Mouse (Mus musculus) myocyte (in vitro differentiated cells): ENCODE measurements at regions not wholly inside any gene's neighbourhood (a gene's known extent, or its start where the extent isn't known, plus 50 kb on each side); places are given as distances from the start of the nearest gene placed in this dataset.

ENCODE experiments used
- H3K27me3 ChIP-seq: one replicate; pipeline ENCODE4 v1.6.1; 2011; ENCODE audit not compliant: control insufficient read depth, insufficient read depth, insufficient read length
- H3K36me3 ChIP-seq: one replicate; pipeline ENCODE4 v1.6.1; 2011; ENCODE audit not compliant: control insufficient read depth, insufficient read depth
- H3K4me2 ChIP-seq: one replicate; pipeline ENCODE4 v1.6.1; 2011; ENCODE audit warnings: low read depth, control low read depth
- H3K4me3 ChIP-seq: one replicate; pipeline ENCODE4 v1.5.1; 2011; ENCODE audit warnings: mild to moderate bottlenecking, control low read depth, moderate library complexity
- H3K79me2 ChIP-seq: one replicate; pipeline ENCODE4 v1.6.1; 2011; ENCODE audit not compliant: control insufficient read depth, insufficient read depth
- H3ac ChIP-seq: one replicate; pipeline ENCODE4 v1.6.1; 2011; ENCODE audit not compliant: control insufficient read depth, insufficient read length
- CEBPB ChIP-seq: IDR thresholded peaks from 2 replicates; pipeline ENCODE4 v1.6.1; 2011; ENCODE audit warnings: mild to moderate bottlenecking, moderate library complexity; ENCODE audit not compliant: poor library complexity, insufficient read depth, severe bottlenecking
- E2F4 ChIP-seq: IDR thresholded peaks from one replicate; pipeline ENCODE4 v1.6.1; 2011; ENCODE audit warnings: mild to moderate bottlenecking, control low read depth, moderate library complexity; ENCODE audit not compliant: insufficient read depth
- MAX ChIP-seq: IDR thresholded peaks from one replicate; pipeline ENCODE4 v1.6.1; 2011; ENCODE audit warnings: low read depth, mild to moderate bottlenecking, control low read depth
- MYOD1 ChIP-seq, 3 experiments: IDR thresholded peaks; one replicate each; pipeline ENCODE4 v1.6.1; 2011; ENCODE audit warnings: control low read depth in 2 of 3, low read depth in 2 of 3, mild to moderate bottlenecking in 2 of 3, moderate library complexity in 1 of 3; ENCODE audit not compliant: insufficient read length in 2 of 3, control insufficient read depth in 1 of 3
- MYOG ChIP-seq, 3 experiments: IDR thresholded peaks; one replicate each; pipeline ENCODE4 v1.6.1; 2011; ENCODE audit warnings: control low read depth in 2 of 3, low read depth in 2 of 3, mild to moderate bottlenecking in 2 of 3; ENCODE audit not compliant: insufficient read length in 2 of 3, control insufficient read depth in 1 of 3, insufficient read depth in 1 of 3
- POLR2A ChIP-seq: IDR thresholded peaks from one replicate; pipeline ENCODE4 v1.6.1; 2011; ENCODE audit warnings: low read depth, mild to moderate bottlenecking, control low read depth, moderate library complexity; ENCODE audit not compliant: insufficient read length
- POLR2AphosphoS2 ChIP-seq: IDR thresholded peaks from one replicate; pipeline ENCODE4 v1.6.1; 2011; ENCODE audit warnings: low read depth, control low read depth; ENCODE audit not compliant: insufficient read length
- REST ChIP-seq: IDR thresholded peaks from one replicate; pipeline ENCODE4 v1.6.1; 2011; ENCODE audit warnings: mild to moderate bottlenecking, control low read depth, moderate library complexity; ENCODE audit not compliant: insufficient read depth, insufficient read length
- SRF ChIP-seq: IDR thresholded peaks from one replicate; pipeline ENCODE4 v1.6.1; 2011; ENCODE audit warnings: low read depth; ENCODE audit not compliant: control insufficient read depth, insufficient read length
- TCF12 ChIP-seq: IDR thresholded peaks from one replicate; pipeline ENCODE4 v1.6.1; 2011; ENCODE audit warnings: mild to moderate bottlenecking, control low read depth; ENCODE audit not compliant: poor library complexity, insufficient read depth, severe bottlenecking
- TCF3 ChIP-seq: IDR thresholded peaks from one replicate; pipeline ENCODE4 v1.6.1; 2011; ENCODE audit warnings: low read depth, control low read depth; ENCODE audit not compliant: insufficient read length
- USF1 ChIP-seq: IDR thresholded peaks from one replicate; pipeline ENCODE4 v1.6.1; 2011; ENCODE audit warnings: low read depth, mild to moderate bottlenecking, control low read depth, moderate library complexity

GRCm38 (mm10) chr8:116196623-116197184 is 308.1 kb upstream of the Dynlrb2 start:
- H3K4me3 ChIP-seq = no peak overlapping the region
- H3K36me3 ChIP-seq = no peaks in the 10 kb centered on the region
- H3K27me3 ChIP-seq = peaks cover 9% of the 10 kb centered on the region
- H3ac ChIP-seq = no peak overlapping the region
- TF ChIP-seq MYOD1 (IDR thresholded peaks at IDR 0.05; ENCODE audit: control insufficient read depth in 1 of 3, insufficient read length in 2 of 3, low read depth in 2 of 3) (no peak), SRF (no peak), USF1 (no peak)
- no peaks in the 10 kb centered on the region for H3K79me2 ChIP-seq
- no peak overlapping the region for H3K4me2 ChIP-seq

GRCm38 (mm10) chr8:116192096-116192495 is 312.7 kb upstream of the Dynlrb2 start:
- H3ac ChIP-seq = no peak overlapping the region
- TF ChIP-seq USF1 (no peak), REST (no peak), E2F4 (no peak), TCF12 (no peak), TCF3 (no peak), POLR2AphosphoS2 (no peak), MYOG (IDR thresholded peaks at IDR 0.05; ENCODE audit: control insufficient read depth in 1 of 3, insufficient read depth in 1 of 3, insufficient read length in 2 of 3, low read depth in 2 of 3) (no peak), POLR2A (no peak), MAX (no peak), CEBPB (no peak), MYOD1 (IDR thresholded peaks at IDR 0.05; ENCODE audit: control insufficient read depth in 1 of 3, insufficient read length in 2 of 3, low read depth in 2 of 3) (no peak), SRF (no peak)
- no peaks in the 10 kb centered on the region for H3K79me2 ChIP-seq
- no peak overlapping the region for H3K4me2 ChIP-seq
- H3K27me3 ChIP-seq = peaks cover 9% of the 10 kb centered on the region
- no peak overlapping the region for H3K4me3 ChIP-seq
- H3K36me3 ChIP-seq = no peaks in the 10 kb centered on the region

DNA sequence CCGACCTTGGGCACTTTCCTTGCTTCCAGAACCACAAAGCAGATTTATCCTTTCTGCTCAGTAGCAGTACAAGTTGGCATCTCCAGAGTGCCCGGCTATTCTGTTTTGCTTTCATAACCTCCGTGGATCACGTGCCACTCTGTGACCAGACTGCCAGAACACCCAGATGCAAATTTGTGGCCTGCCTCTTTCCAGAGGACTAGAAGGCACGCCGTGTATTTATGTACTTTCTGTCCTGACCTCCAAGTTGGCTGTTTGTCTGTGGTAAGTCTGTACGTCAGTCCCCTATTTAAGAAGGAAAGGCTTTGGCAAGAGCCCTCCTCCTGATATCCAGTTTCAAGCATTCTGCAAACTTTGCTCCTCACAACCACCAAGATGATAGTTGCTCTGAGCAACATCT is 319.6 kb upstream of the Dynlrb2 start:
- no peaks in the 10 kb centered on the region for H3K27me3 ChIP-seq
- no peaks in the 10 kb centered on the region for H3K79me2 ChIP-seq
- TF ChIP-seq MYOG (IDR thresholded peaks at IDR 0.05; ENCODE audit: control insufficient read depth in 1 of 3, insufficient read depth in 1 of 3, insufficient read length in 2 of 3, low read depth in 2 of 3) = no peak
- TF ChIP-seq POLR2A = no peak
- no peak for TF ChIP-seq REST
- no peak for TF ChIP-seq TCF12
- no peak for TF ChIP-seq E2F4
- no peak for TF ChIP-seq SRF
- no peak for TF ChIP-seq MYOD1 (IDR thresholded peaks at IDR 0.05; ENCODE audit: control insufficient read depth in 1 of 3, insufficient read length in 2 of 3, low read depth in 2 of 3)
- no peak for TF ChIP-seq TCF3
- TF ChIP-seq USF1 = no peak
- no peak for TF ChIP-seq POLR2AphosphoS2
- TF ChIP-seq MAX = no peak
- no peak for TF ChIP-seq CEBPB
- H3K36me3 ChIP-seq = no peaks in the 10 kb centered on the region
- H3ac ChIP-seq = no peak overlapping the region
- no peak overlapping the region for H3K4me2 ChIP-seq
- no peak overlapping the region for H3K4me3 ChIP-seq

DNA sequence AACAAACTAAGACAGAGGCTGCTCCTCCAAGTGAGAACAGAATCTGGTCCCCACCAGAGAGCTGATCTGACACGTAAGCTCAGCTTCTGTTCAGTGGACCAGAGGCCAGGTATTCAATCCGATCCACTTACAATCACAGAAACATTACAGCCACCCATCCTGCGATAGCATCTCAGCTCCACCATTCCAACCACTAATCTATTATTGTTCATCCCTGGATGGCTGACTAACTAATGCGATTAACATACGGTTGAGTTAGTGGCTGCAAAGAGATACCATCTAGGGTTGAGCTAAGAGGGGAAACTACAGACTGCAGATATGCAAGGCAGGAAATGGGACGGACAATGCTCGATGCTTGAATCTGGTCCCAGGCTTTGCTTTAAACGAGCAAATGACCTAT is 320.5 kb upstream of the Dynlrb2 start:
- H3ac ChIP-seq = no peak overlapping the region
- H3K4me3 ChIP-seq = no peak overlapping the region
- H3K79me2 ChIP-seq = no peaks in the 10 kb centered on the region
- no peak overlapping the region for H3K4me2 ChIP-seq
- TF ChIP-seq REST (no peak), POLR2A (no peak), MYOD1 (IDR thresholded peaks at IDR 0.05; ENCODE audit: control insufficient read depth in 1 of 3, insufficient read length in 2 of 3, low read depth in 2 of 3) (no peak), TCF12 (no peak), E2F4 (no peak)
- no peaks in the 10 kb centered on the region for H3K27me3 ChIP-seq
- H3K36me3 ChIP-seq = no peaks in the 10 kb centered on the region

DNA sequence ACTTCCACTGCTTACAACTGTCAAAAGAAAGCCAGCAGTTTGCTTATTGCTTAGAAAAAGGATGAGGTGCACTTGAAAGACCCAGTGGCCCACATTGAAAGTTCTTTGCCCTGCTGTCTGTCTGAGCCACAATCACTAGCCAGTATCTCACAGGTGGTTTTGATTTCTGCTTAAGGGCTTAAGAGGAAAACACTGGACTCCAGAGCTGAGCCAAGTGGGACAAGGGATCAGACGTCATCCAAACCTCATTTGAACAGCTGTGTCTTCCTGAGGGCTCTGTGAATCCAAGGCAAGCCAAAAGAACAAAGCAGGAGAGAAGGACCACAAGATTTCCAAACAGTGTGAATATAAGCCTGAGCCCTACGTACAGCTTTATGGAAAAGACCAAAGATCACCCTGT is 326.8 kb upstream of the Dynlrb2 start:
- Histone ChIP-seq H3K79me2 (no peaks in the 10 kb centered on the region), H3K36me3 (no peaks in the 10 kb centered on the region), H3ac (no peak overlapping the region), H3K27me3 (no peaks in the 10 kb centered on the region), H3K4me2 (no peak overlapping the region), H3K4me3 (no peak overlapping the region)
- TF ChIP-seq REST = no peak
- no peak for TF ChIP-seq TCF12
- TF ChIP-seq USF1 = no peak
- TF ChIP-seq MAX = no peak
- TF ChIP-seq MYOG (IDR thresholded peaks at IDR 0.05; ENCODE audit: control insufficient read depth in 1 of 3, insufficient read depth in 1 of 3, insufficient read length in 2 of 3, low read depth in 2 of 3) = no peak
- no peak for TF ChIP-seq MYOD1 (IDR thresholded peaks at IDR 0.05; ENCODE audit: control insufficient read depth in 1 of 3, insufficient read length in 2 of 3, low read depth in 2 of 3)
- no peak for TF ChIP-seq CEBPB
